Mouse (Mus musculus): ENCODE data around the gene Cfap97d1. TPM values are rescaled to one million over a fixed set of nuclear protein-coding genes. Genes with fewer than 3 reads are reported as not detected.
"Not testable (repeated sequence)": the region's sequence is repeated elsewhere in the genome, so short reads cannot be mapped to it uniquely, and the experiment has no call there.

The Cfap97d1 gene
- polyA plus RNA-seq, 1 experiment from 2014 or later, result not detected

- Histone ChIP-seq H3K9ac (ENCODE audit: low read depth, low read length) (no peak overlapping the region), H3K9me3 (replicated peaks; ENCODE audit: control insufficient read depth, low read length) (no peaks in the 10 kb centered on the region), H3K4me1 (ENCODE audit: control insufficient read depth, insufficient read depth, low read length) (peaks cover 22% of the 10 kb centered on the region), H3K4me2 (no peak overlapping the region), H3K27me3 (ENCODE audit: control insufficient read depth, insufficient read depth, low read length) (no peaks in the 10 kb centered on the region), H3K36me3 (ENCODE audit: control insufficient read depth, insufficient read depth, low read length) (peaks cover 16% of the 10 kb centered on the region), H3K27ac (ENCODE audit: low read depth, low read length) (no peak overlapping the region), H3K4me3 (ENCODE audit: low read depth, low read length) (no peak overlapping the region)
- WGBS (ENCODE audit: insufficient replicate concordance), result 86% methylated on average over 5 of the region's 5 CpGs
- no peak for ATAC-seq (replicated peaks; ENCODE audit: insufficient number of reproducible peaks, low FRiP score, low TSS enrichment)
Measured at GRCm38 (mm10) chr11:101979140-101979539, 4.9 kb upstream of the Cfap97d1 start.

- H3K36me3 ChIP-seq (ENCODE audit: control insufficient read depth, insufficient read depth, low read length), result peaks cover 16% of the 10 kb centered on the region
Measured at GRCm38 (mm10) chr11:101980603-101981157, 3.4 kb upstream of the Cfap97d1 start.

DNA sequence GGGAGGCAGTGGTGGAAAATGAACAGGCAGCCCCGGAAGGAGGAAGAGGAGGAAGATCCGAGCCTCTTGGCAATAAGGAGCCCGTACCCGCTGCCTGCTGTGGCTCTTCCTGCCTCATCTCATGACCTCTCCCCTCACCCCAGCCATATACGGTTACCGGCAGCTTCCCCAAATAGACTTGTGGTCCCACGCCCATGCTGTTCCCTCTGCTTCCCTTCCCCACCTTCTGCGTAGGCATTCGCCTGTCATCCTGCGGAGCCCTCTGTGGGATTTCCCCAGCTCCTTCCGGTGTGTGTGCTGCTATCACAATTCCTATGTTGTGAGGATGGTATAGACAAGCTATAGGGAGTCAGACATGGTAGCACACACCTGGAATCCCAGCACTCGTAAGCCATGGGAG is 2.2 kb upstream of the Cfap97d1 start:
- H3K4me2 ChIP-seq, result peak overlapping the region; percentile 21
- no peaks in the 10 kb centered on the region for H3K27me3 ChIP-seq (ENCODE audit: control insufficient read depth, insufficient read depth, low read length)
- H3K9ac ChIP-seq (ENCODE audit: low read depth, low read length), result 0 out of 2 replicates have a peak overlapping the region, but pooled peaks have one; percentile 22
- no peaks in the 10 kb centered on the region for H3K9me3 ChIP-seq (replicated peaks; ENCODE audit: control insufficient read depth, low read length)
- peak overlapping the region; percentile 3; the same call in 1 of the 2 replicates for H3K4me3 ChIP-seq (ENCODE audit: low read depth, low read length)
- no peak overlapping the region for H3K27ac ChIP-seq (ENCODE audit: low read depth, low read length)
- 59% methylated on average over 11 of the region's 12 CpGs for WGBS (ENCODE audit: insufficient replicate concordance)
- ATAC-seq (replicated peaks; ENCODE audit: insufficient number of reproducible peaks, low FRiP score, low TSS enrichment), result no peak
- peaks cover 22% of the 10 kb centered on the region for H3K4me1 ChIP-seq (ENCODE audit: control insufficient read depth, insufficient read depth, low read length)
- H3K36me3 ChIP-seq (ENCODE audit: control insufficient read depth, insufficient read depth, low read length), result peaks cover 16% of the 10 kb centered on the region

More at GRCm38 (mm10) chr11:101980603-101981157, 3.4 kb upstream of the Cfap97d1 start:
- no peak for ATAC-seq (replicated peaks; ENCODE audit: insufficient number of reproducible peaks, low FRiP score, low TSS enrichment)
- H3K4me2 ChIP-seq, result no peak overlapping the region
- H3K27ac ChIP-seq (ENCODE audit: low read depth, low read length), result no peak overlapping the region
- peaks cover 22% of the 10 kb centered on the region for H3K4me1 ChIP-seq (ENCODE audit: control insufficient read depth, insufficient read depth, low read length)
- no peak overlapping the region for H3K9ac ChIP-seq (ENCODE audit: low read depth, low read length)
- no peaks in the 10 kb centered on the region for H3K9me3 ChIP-seq (replicated peaks; ENCODE audit: control insufficient read depth, low read length)
- WGBS (ENCODE audit: insufficient replicate concordance), result 85% methylated on average over 9 of the region's 9 CpGs
- no peak overlapping the region for H3K4me3 ChIP-seq (ENCODE audit: low read depth, low read length)
- no peaks in the 10 kb centered on the region for H3K27me3 ChIP-seq (ENCODE audit: control insufficient read depth, insufficient read depth, low read length)

- Histone ChIP-seq H3K4me1 (ENCODE audit: control insufficient read depth, insufficient read depth, low read length) (peaks cover 22% of the 10 kb centered on the region), H3K27me3 (ENCODE audit: control insufficient read depth, insufficient read depth, low read length) (no peaks in the 10 kb centered on the region), H3K4me3 (ENCODE audit: low read depth, low read length) (peak overlapping the region; percentile 74), H3K36me3 (ENCODE audit: control insufficient read depth, insufficient read depth, low read length) (peaks cover 16% of the 10 kb centered on the region), H3K9me3 (replicated peaks; ENCODE audit: control insufficient read depth, low read length) (no peaks in the 10 kb centered on the region), H3K4me2 (peak overlapping the region; percentile 99), H3K27ac (ENCODE audit: low read depth, low read length) (peak overlapping the region; percentile 96), H3K9ac (ENCODE audit: low read depth, low read length) (peak overlapping the region; percentile 52)
- ATAC-seq (replicated peaks; ENCODE audit: insufficient number of reproducible peaks, low FRiP score, low TSS enrichment), result no peak
- WGBS (ENCODE audit: insufficient replicate concordance), result 24% methylated on average over 6 of the region's 6 CpGs
Measured at GRCm38 (mm10) chr11:101982981-101983411, 1.1 kb upstream of the Cfap97d1 start.

DNA sequence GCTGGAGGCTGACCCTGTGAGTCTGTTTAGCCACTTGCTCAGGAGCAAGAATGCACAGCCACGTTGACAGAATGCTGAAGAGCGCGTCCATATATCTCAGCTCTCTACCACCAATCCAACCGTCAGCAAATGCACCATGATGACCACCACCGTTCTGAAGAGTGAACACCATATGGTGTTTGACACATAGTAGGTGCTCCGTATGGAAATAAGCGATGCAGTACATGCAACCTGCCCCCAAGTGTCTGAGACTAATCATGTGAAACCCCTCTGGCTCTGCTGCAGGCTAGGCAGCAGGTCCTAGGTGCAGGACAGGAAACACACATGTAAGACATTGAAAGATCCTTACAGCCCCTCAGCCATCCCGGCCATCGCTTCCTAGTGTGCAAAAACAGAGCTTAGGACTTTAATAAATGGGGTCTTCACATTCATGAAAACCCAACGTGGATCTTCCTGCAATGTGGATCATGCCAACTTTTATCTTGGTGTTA is 603 bp upstream of the Cfap97d1 start:
- Histone ChIP-seq H3K9me3 (replicated peaks; ENCODE audit: control insufficient read depth, low read length) (no peaks in the 10 kb centered on the region), H3K36me3 (ENCODE audit: control insufficient read depth, insufficient read depth, low read length) (peaks cover 16% of the 10 kb centered on the region), H3K4me3 (ENCODE audit: low read depth, low read length) (peak overlapping the region; percentile 74), H3K27ac (ENCODE audit: low read depth, low read length) (peak overlapping the region; percentile 96), H3K27me3 (ENCODE audit: control insufficient read depth, insufficient read depth, low read length) (no peaks in the 10 kb centered on the region), H3K4me2 (peak overlapping the region; percentile 99), H3K9ac (ENCODE audit: low read depth, low read length) (peak overlapping the region; percentile 52), H3K4me1 (ENCODE audit: control insufficient read depth, insufficient read depth, low read length) (peaks cover 22% of the 10 kb centered on the region)
- WGBS (ENCODE audit: insufficient replicate concordance), result 47% methylated on average over 10 of the region's 10 CpGs
- ATAC-seq (replicated peaks; ENCODE audit: insufficient number of reproducible peaks, low FRiP score, low TSS enrichment), result no peak

GRCm38 (mm10) chr11:101985450-101985849 is 1.4 kb downstream of the Cfap97d1 start:
- H3K9me3 ChIP-seq (replicated peaks; ENCODE audit: control insufficient read depth, low read length); H3K9ac ChIP-seq (ENCODE audit: low read depth, low read length); H3K4me2 ChIP-seq; H3K4me3 ChIP-seq (ENCODE audit: low read depth, low read length); H3K36me3 ChIP-seq (ENCODE audit: control insufficient read depth, insufficient read depth, low read length); ATAC-seq (replicated peaks; ENCODE audit: insufficient number of reproducible peaks, low FRiP score, low TSS enrichment); H3K27me3 ChIP-seq (ENCODE audit: control insufficient read depth, insufficient read depth, low read length); H3K27ac ChIP-seq (ENCODE audit: low read depth, low read length): not testable (repeated sequence)
- H3K4me1 ChIP-seq (ENCODE audit: control insufficient read depth, insufficient read depth, low read length), result peaks cover 22% of the 10 kb centered on the region
- WGBS (ENCODE audit: insufficient replicate concordance), result 66% methylated on average over 6 of the region's 6 CpGs

DNA sequence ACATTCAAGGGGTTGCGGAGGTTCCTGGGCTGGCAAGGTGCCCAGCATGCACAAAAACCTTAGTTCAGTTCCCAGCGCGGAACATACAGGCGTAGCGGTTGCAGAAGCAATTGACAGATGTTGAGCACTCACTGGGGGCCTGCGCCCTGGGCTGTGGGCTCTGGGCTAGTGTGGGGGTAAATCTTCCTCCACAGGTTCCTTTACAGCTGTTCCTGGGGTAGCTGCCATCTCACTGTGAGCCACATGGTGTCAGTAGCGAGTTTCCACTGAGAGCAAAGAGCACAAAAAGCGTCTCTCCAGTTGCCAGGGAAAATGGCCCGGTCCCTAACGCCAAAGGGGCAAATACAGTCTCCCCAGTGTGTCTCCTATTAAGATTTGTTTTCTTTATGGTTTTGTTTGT is 1.9 kb downstream of the Cfap97d1 start:
- H3K36me3 ChIP-seq (ENCODE audit: control insufficient read depth, insufficient read depth, low read length), result peaks cover 3% of the 10 kb centered on the region
- H3K4me2 ChIP-seq, result no peak overlapping the region
- H3K9me3 ChIP-seq (replicated peaks; ENCODE audit: control insufficient read depth, low read length), result no peaks in the 10 kb centered on the region
- no peaks in the 10 kb centered on the region for H3K27me3 ChIP-seq (ENCODE audit: control insufficient read depth, insufficient read depth, low read length)
- no peak overlapping the region for H3K27ac ChIP-seq (ENCODE audit: low read depth, low read length)
- H3K9ac ChIP-seq (ENCODE audit: low read depth, low read length), result no peak overlapping the region
- H3K4me1 ChIP-seq (ENCODE audit: control insufficient read depth, insufficient read depth, low read length), result peaks cover 22% of the 10 kb centered on the region
- 9% methylated on average over 10 of the region's 10 CpGs for WGBS (ENCODE audit: insufficient replicate concordance)
- no peak for ATAC-seq (replicated peaks; ENCODE audit: insufficient number of reproducible peaks, low FRiP score, low TSS enrichment)
- H3K4me3 ChIP-seq (ENCODE audit: low read depth, low read length), result no peak overlapping the region

- peaks cover 18% of the 10 kb centered on the region for H3K4me1 ChIP-seq (ENCODE audit: control insufficient read depth, insufficient read depth, low read length)
- H3K9ac ChIP-seq (ENCODE audit: low read depth, low read length), result no peak within 1 kb of the TSS
- H3K4me3 ChIP-seq (ENCODE audit: low read depth, low read length), result no peak within 1 kb of the TSS
- 75% methylated on average over 3 of the region's 3 CpGs for WGBS (ENCODE audit: insufficient replicate concordance)
- H3K9me3 ChIP-seq (replicated peaks; ENCODE audit: control insufficient read depth, low read length), result no peaks in the 10 kb centered on the region
- H3K27ac ChIP-seq (ENCODE audit: low read depth, low read length), result no peak within 1 kb of the TSS
- no peak within 1 kb of the TSS for H3K4me2 ChIP-seq
- no peak for ATAC-seq (replicated peaks; ENCODE audit: insufficient number of reproducible peaks, low FRiP score, low TSS enrichment)
- H3K36me3 ChIP-seq (ENCODE audit: control insufficient read depth, insufficient read depth, low read length), result no peaks in the 10 kb centered on the region
- H3K27me3 ChIP-seq (ENCODE audit: control insufficient read depth, insufficient read depth, low read length), result no peaks in the 10 kb centered on the region
Measured at GRCm38 (mm10) chr11:101986913-101987312, 2.8 kb downstream of the Cfap97d1 start, which contains the start of gene Dusp3. Gene Dusp3, minus strand, starts transcription at chr11:101987013.

DNA sequence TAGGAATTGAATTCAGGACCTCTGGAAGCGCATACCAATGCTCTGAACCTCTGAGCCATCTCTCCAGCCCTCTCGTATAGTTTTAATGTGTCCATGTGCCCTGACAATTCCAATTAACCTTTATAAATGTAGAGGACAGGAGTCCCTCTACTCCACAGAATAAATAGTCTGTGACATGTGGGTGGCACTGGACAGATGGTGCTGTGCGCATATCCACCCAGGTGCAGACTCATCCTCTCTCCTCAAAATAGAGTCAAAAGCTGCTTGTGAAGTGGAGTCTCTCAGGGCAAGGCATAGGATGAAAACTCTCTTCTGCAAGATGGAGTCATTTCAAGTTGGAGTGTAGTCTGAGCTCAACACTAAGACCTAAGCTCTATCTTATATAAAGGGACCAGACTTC is 6.2 kb downstream of the Cfap97d1 start:
- ATAC-seq (replicated peaks; ENCODE audit: insufficient number of reproducible peaks, low FRiP score, low TSS enrichment), result no peak
- 0 out of 2 replicates have a peak, but pooled peaks cover 6% of the 10 kb centered on the region for H3K4me1 ChIP-seq (ENCODE audit: control insufficient read depth, insufficient read depth, low read length)
- WGBS (ENCODE audit: insufficient replicate concordance), result 82% methylated on average over 3 of the region's 3 CpGs
- no peak overlapping the region for H3K4me3 ChIP-seq (ENCODE audit: low read depth, low read length)
- H3K4me2 ChIP-seq, result no peak overlapping the region
- H3K27ac ChIP-seq (ENCODE audit: low read depth, low read length), result no peak overlapping the region
- H3K36me3 ChIP-seq (ENCODE audit: control insufficient read depth, insufficient read depth, low read length), result no peaks in the 10 kb centered on the region
- no peaks in the 10 kb centered on the region for H3K9me3 ChIP-seq (replicated peaks; ENCODE audit: control insufficient read depth, low read length)
- H3K27me3 ChIP-seq (ENCODE audit: control insufficient read depth, insufficient read depth, low read length), result no peaks in the 10 kb centered on the region
- no peak overlapping the region for H3K9ac ChIP-seq (ENCODE audit: low read depth, low read length)
